Mouse (Mus musculus) heart, adult 2 months (tissue): Measurements from ENCODE around the gene Pdzrn3. TPM values are rescaled to one million over a fixed set of nuclear protein-coding genes. Genes with fewer than 3 reads are reported as not detected.

ENCODE experiments used
- DNase-seq, 2 experiments: peaks; one replicate each; pipeline ENCODE4 v3.0.0; 2021
- H3K27ac ChIP-seq: fragments of 200-600 bp; 2 replicates; pipeline ENCODE4 v1.8.1; 2022
- H3K27me3 ChIP-seq: fragments of 200-500 bp; 2 replicates; pipeline ENCODE4 v1.6.1; 2012; ENCODE audit warnings: mild to moderate bottlenecking, low read length, inconsistent platforms, mixed read lengths; ENCODE audit not compliant: control insufficient read depth, insufficient read depth
- H3K36me3 ChIP-seq: fragments of 200-500 bp; 2 replicates; pipeline ENCODE4 v1.6.1; 2012; ENCODE audit warnings: low read length, inconsistent platforms; ENCODE audit not compliant: control insufficient read depth, insufficient read depth
- H3K4me1 ChIP-seq: fragments of 200-500 bp; 2 replicates; pipeline ENCODE4 v1.6.1; 2011; ENCODE audit warnings: low read length; ENCODE audit not compliant: control insufficient read depth, insufficient read depth
- H3K4me3 ChIP-seq: fragments of 200-600 bp; 2 replicates; pipeline ENCODE4 v1.8.1; 2022
- H3K79me2 ChIP-seq: fragments of 200-500 bp; replicated peaks from 2 replicates; pipeline ENCODE4 v1.6.1; 2012; ENCODE audit warnings: mild to moderate bottlenecking, inconsistent platforms, low read length, moderate library complexity, mixed read lengths; ENCODE audit not compliant: control insufficient read depth, insufficient read depth
- H3K9ac ChIP-seq: fragments of 200-500 bp; 2 replicates; pipeline ENCODE4 v1.6.1; 2012; ENCODE audit warnings: low read depth, mild to moderate bottlenecking, control low read depth, inconsistent platforms, low read length, mixed read lengths
- CTCF ChIP-seq: fragments of 200-600 bp; IDR thresholded peaks from 2 replicates; pipeline ENCODE4 v1.8.1; 2022; ENCODE audit warnings: antibody characterized with exemption, mild to moderate bottlenecking, moderate library complexity
- EP300 ChIP-seq: fragments of 200-500 bp; IDR thresholded peaks from 2 replicates; pipeline ENCODE4 v1.6.1; 2011; ENCODE audit warnings: low read depth, low read length, control low read depth; ENCODE audit not compliant: insufficient read depth
- POLR2A ChIP-seq: fragments of 200-500 bp; IDR thresholded peaks from 2 replicates; pipeline ENCODE4 v1.6.1; 2011; ENCODE audit warnings: mild to moderate bottlenecking, low read depth, low read length, control low read depth; ENCODE audit not compliant: insufficient read depth
- WGBS: fragments of 180-500 bp; shearing (Covaris S2); methylation state at CpG from one replicate; pipeline ENCODE4 v1.1.7; 2018; 5-methylcytosine and 5-hydroxymethylcytosine counted together
- intact Hi-C: fragments of 180-260 bp; cut with DNase I; formaldehyde crosslinking; loops from one replicate; pipeline ENCODE4 v1.15.1; 2025
- polyA plus RNA-seq: library from polyadenylated mRNA; depleted of rRNA; stranded (reverse); fragments of >200 nt; gene quantifications from 2 replicates; pipeline ENCODE4 v1.2.3, GENCODE M21; 2012
- total RNA-seq, 2 experiments: library from RNA; stranded (reverse); gene quantifications; 2 replicates each; pipeline ENCODE4 v1.2.3; 2021

Gene Pdzrn3
- total and polyA plus RNA-seq, 3 experiments = 19.3 to 32.2 (median 28.7) TPM

DNA sequence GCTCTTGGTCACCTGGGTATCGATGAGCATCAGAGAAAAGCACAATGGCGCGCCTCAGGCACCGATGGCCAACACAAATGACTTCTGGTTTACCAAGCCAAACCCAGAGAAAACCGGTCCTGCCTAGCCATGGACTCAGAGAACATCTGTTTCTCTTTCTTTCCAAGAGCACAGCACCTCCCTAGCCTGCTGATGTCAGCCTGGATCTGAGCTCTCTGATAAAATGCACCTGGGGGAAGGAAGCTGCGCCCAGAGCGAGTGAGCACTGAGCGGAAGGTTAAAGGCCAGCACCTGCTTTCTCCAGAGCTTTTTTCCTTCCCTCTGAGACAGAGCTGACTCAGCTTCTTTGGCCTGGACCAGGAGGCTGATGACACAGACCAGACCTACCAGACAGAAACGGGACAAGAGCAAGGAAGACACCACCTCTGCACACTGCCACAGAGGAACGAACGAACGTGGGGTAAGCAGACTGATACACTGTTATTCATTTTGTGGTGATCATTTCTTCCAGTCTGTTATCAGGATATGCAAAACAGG is 84.6 kb downstream of the Pdzrn3 start:
- Histone ChIP-seq H3K27me3 (no peaks in the 10 kb centered on the region), H3K27ac (no peak overlapping the region), H3K4me3 (no peak overlapping the region), H3K36me3 (no peaks in the 10 kb centered on the region), H3K9ac (no peak overlapping the region), H3K79me2 (no peaks in the 10 kb centered on the region), H3K4me1 (peaks cover 5% of the 10 kb centered on the region; the same call in 1 of the 2 replicates)
- peak in 1 of 2 experiments; percentile 20 for DNase-seq
- intact Hi-C loops = no loop called here
- TF ChIP-seq POLR2A (no peak), EP300 (no peak), CTCF (no peak)
- WGBS = 60% methylated on average over 12 of the region's 12 CpGs

DNA sequence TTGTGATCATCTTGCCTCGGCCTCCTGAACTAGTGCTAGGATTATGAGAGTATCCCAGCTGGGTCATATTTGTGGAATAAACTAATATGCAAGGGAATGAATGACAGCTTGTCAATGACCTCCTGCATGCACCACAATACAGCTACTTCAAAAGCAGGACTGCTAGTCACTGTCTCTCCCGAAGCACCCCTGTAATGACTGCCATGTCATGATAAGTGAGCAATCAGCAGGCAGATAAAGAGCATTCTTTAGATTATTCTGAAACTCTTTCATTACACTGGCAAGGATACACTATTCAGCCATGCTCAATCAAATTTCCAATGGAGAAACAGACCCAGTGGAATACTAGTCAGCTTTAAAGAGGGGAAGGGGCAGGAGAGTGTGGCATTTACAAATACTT is 85.8 kb downstream of the Pdzrn3 start:
- no peaks in the 10 kb centered on the region for H3K36me3 ChIP-seq
- TF ChIP-seq POLR2A = no peak
- no peak overlapping the region for H3K9ac ChIP-seq
- H3K27me3 ChIP-seq = no peaks in the 10 kb centered on the region
- intact Hi-C loops = no loop called here
- H3K4me1 ChIP-seq = peaks cover 5% of the 10 kb centered on the region; the same call in 1 of the 2 replicates
- no peak for DNase-seq
- no peaks in the 10 kb centered on the region for H3K79me2 ChIP-seq
- H3K4me3 ChIP-seq = no peak overlapping the region
- no peak overlapping the region for H3K27ac ChIP-seq
- 62% methylated on average over 2 of the region's 2 CpGs for WGBS

- H3K27me3 ChIP-seq = no peaks in the 10 kb centered on the region
Measured at GRCm38 (mm10) chr6:101290160-101290559, 87.5 kb downstream of the Pdzrn3 start.

GRCm38 (mm10) chr6:101289428-101289827 is 88.3 kb downstream of the Pdzrn3 start:
- Histone ChIP-seq H3K79me2 (peaks cover 1% of the 10 kb centered on the region; the same call in 1 of the 2 replicates), H3K36me3 (no peaks in the 10 kb centered on the region), H3K4me1 (peaks cover 5% of the 10 kb centered on the region; the same call in 1 of the 2 replicates), H3K4me3 (no peak overlapping the region), H3K27me3 (no peaks in the 10 kb centered on the region), H3K27ac (no peak overlapping the region), H3K9ac (no peak overlapping the region)
- intact Hi-C loops = no loop called here
- WGBS = 70% methylated on average over 4 of the region's 4 CpGs
- TF ChIP-seq POLR2A (no peak), CTCF (no peak)
- no peak for DNase-seq

More at GRCm38 (mm10) chr6:101290160-101290559, 87.5 kb downstream of the Pdzrn3 start:
- peaks cover under 1% of the 10 kb centered on the region; the same call in 1 of the 2 replicates for H3K79me2 ChIP-seq
- WGBS = 23% methylated on average over 2 of the region's 2 CpGs
- no peak overlapping the region for H3K9ac ChIP-seq
- DNase-seq = no peak
- TF ChIP-seq EP300 (no peak), POLR2A (no peak), CTCF (no peak)
- peak overlapping the region; percentile 17; the same call in 1 of the 2 replicates for H3K27ac ChIP-seq
- H3K4me3 ChIP-seq = no peak overlapping the region
- peaks cover 5% of the 10 kb centered on the region; the same call in 1 of the 2 replicates for H3K4me1 ChIP-seq
- intact Hi-C loops = no loop called here
- H3K36me3 ChIP-seq = no peaks in the 10 kb centered on the region

DNA sequence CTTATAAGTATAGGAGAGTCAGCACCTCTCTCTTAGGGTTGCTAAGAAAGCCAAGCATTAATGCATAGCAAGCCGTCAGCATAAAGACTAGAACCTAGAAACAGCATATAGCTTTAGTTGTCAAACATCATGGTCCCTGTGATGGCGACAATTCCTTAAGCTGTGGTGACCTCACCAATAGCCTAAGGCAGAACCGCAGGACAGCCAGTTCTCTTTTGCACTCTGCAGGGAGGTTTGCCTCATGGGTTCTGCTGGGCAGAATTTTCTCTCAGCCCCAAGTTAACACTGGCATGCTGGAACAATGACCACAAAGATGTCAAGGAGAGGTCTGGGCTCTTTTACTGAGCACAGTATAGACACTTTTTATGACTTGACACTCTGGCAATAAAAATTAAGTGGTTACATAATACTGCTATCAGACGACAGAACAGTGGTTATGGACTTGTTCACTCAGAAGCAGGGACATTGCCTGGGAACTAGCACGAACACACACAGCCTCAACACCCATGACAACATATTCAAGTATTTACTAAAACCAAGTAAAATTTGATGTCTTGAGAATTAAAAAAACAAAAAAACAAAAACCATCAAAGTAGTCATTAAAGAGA is 90.0 kb downstream of the Pdzrn3 start:
- H3K27me3 ChIP-seq = no peaks in the 10 kb centered on the region
- intact Hi-C loops = no loop called here
- H3K79me2 ChIP-seq = peaks cover 1% of the 10 kb centered on the region; the same call in 1 of the 2 replicates
- TF ChIP-seq CTCF (no peak), POLR2A (no peak), EP300 (no peak)
- WGBS = 85% methylated on average over 5 of the region's 5 CpGs
- H3K27ac ChIP-seq = no peak overlapping the region
- peaks cover 2% of the 10 kb centered on the region; the same call in 1 of the 2 replicates for H3K4me1 ChIP-seq
- no peak overlapping the region for H3K9ac ChIP-seq
- no peak for DNase-seq
- no peak overlapping the region for H3K4me3 ChIP-seq
- no peaks in the 10 kb centered on the region for H3K36me3 ChIP-seq

GRCm38 (mm10) chr6:101287077-101287476 is 90.6 kb downstream of the Pdzrn3 start:
- peaks cover 2% of the 10 kb centered on the region; the same call in 1 of the 2 replicates for H3K4me1 ChIP-seq
- no peak overlapping the region for H3K9ac ChIP-seq
- intact Hi-C loops = no loop called here
- H3K4me3 ChIP-seq = no peak overlapping the region
- H3K36me3 ChIP-seq = no peaks in the 10 kb centered on the region
- no peak for DNase-seq
- no peak overlapping the region for H3K27ac ChIP-seq
- WGBS = 93% methylated on average over 2 of the region's 2 CpGs
- TF ChIP-seq POLR2A (no peak), CTCF (no peak), EP300 (no peak)
- no peaks in the 10 kb centered on the region for H3K27me3 ChIP-seq
- H3K79me2 ChIP-seq = peaks cover 1% of the 10 kb centered on the region; the same call in 1 of the 2 replicates
